Mouse (Mus musculus) cortical plate, adult 2 months (tissue): ENCODE measurements around the gene Senp2.

ENCODE experiments used
- CTCF ChIP-seq: fragments of 200-500 bp; IDR thresholded peaks from 2 replicates; pipeline ENCODE4 v1.5.1; 2011; ENCODE audit warnings: mild to moderate bottlenecking, control low read depth, low read length; ENCODE audit not compliant: insufficient read depth; ENCODE audit errors: extremely low read depth
- POLR2A ChIP-seq: fragments of 200-500 bp; IDR thresholded peaks from 2 replicates; pipeline ENCODE4 v1.6.1; 2011; ENCODE audit warnings: mild to moderate bottlenecking, low read length, control low read depth; ENCODE audit not compliant: insufficient read depth; ENCODE audit errors: extremely low read depth

- TF ChIP-seq POLR2A (no peak), CTCF (no peak)
Observed at GRCm38 (mm10) chr16:22085411-22085810, 76.1 kb downstream of the Senp2 start.
